Mouse (Mus musculus) liver, adult 2 months (tissue): ENCODE results near the gene Pvalb.

Experiments
- CTCF ChIP-seq: fragments of 200-500 bp; IDR thresholded peaks from 2 replicates; pipeline ENCODE4 v1.5.1; 2011; ENCODE audit warnings: low read depth, low read length, control low read depth
- POLR2A ChIP-seq: fragments of 200-500 bp; IDR thresholded peaks from 2 replicates; pipeline ENCODE4 v1.6.1; 2011; ENCODE audit warnings: low read length, control low read depth; ENCODE audit not compliant: insufficient read depth; ENCODE audit errors: extremely low read depth

DNA sequence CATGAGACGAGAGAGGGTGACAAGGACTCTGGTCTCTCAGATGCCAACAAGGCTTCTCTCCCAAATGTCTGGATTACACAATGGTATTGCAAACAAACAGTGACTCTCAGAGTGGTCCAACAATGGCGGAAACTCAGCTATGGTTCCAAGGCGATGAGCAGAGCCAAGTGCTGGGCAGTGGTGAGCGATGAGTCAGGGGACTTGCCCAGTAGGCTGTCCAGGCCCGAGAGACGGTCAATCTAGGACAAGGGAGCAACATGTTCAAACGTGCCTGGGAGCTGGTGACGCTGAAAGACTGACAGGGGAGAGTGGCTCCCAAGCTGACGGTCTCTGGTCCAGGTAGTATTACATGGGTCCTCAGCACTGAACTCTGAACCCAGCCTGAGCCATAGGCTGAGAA is 9.1 kb upstream of the Pvalb start:
- TF ChIP-seq POLR2A: no peak
- no peak for TF ChIP-seq CTCF
